Mouse (Mus musculus) embryonic fibroblast, embryonic 13.5 days (primary cell): ENCODE results near the gene Hist2h2ac.

Experiments
- CTCF ChIP-seq: IDR thresholded peaks from 2 replicates; pipeline ENCODE4 v1.5.1; 2011; ENCODE audit warnings: mild to moderate bottlenecking, control low read depth, low read length, moderate library complexity, borderline replicate concordance; ENCODE audit not compliant: insufficient read depth
- POLR2A ChIP-seq: IDR thresholded peaks from 2 replicates; pipeline ENCODE4 v1.6.1; 2011; ENCODE audit warnings: low read depth, mild to moderate bottlenecking, control low read depth, low read length, moderate library complexity

DNA sequence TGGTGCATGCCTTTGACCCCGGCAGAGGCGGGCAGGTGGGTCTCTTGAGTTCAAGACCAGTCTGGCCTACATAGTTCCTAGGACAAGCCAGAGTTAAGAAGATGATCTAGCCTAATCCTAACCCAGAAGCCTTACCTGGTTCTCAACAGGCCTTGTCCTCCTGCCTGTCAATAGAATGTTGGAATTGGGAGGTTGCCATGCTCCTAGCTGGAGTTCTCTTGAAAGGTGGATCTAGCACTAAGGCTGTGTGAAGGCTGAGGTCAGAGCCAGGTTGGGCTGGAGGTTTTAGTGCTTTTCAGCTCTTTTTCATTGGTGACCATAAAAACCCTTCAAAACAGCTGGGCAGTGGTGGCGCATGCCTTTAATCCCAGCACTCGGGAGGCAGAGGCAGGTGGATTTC, 42.3 kb downstream of the Hist2h2ac start:
- no peak for TF ChIP-seq POLR2A
- no peak for TF ChIP-seq CTCF
